Mouse (Mus musculus) layer of hippocampus, adult 9-11 months (tissue): ENCODE results near the gene Cped1.
"Not testable (repeated sequence)": the region's sequence is repeated elsewhere in the genome, so short reads cannot be mapped to it uniquely, and the experiment has no call there.

ENCODE experiments used
- DNase-seq: peaks from one replicate; pipeline ENCODE4 v3.0.0; 2022

Gene Cped1

GRCm38 (mm10) chr6:22258784-22259183, 273.1 kb downstream of the Cped1 start:
- DNase-seq: no peak

- no peak for DNase-seq
Observed at GRCm38 (mm10) chr6:22262519-22262918, 276.8 kb downstream of the Cped1 start.

DNA sequence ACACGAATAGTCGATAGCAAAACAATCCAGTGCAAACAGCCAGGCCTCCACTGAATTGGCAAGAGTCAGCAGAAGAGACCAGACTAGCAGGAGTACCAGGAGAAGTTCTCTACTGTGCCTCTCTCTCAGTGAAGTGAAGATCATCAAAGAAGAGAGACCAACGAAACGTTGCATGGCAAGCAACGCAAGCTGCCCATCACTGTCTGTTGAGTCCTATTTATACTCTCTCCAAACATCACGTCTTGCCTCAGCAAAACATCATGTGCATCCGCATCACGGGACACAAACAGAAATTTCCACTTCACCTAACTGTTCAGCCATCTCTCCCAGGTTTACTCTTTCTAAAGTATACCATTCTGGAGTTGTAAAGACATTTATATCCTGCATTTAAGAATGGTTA, 278.4 kb downstream of the Cped1 start:
- DNase-seq: not testable (repeated sequence)

- no peak for DNase-seq
Observed at GRCm38 (mm10) chr6:22266018-22266417, 280.3 kb downstream of the Cped1 start.

DNA sequence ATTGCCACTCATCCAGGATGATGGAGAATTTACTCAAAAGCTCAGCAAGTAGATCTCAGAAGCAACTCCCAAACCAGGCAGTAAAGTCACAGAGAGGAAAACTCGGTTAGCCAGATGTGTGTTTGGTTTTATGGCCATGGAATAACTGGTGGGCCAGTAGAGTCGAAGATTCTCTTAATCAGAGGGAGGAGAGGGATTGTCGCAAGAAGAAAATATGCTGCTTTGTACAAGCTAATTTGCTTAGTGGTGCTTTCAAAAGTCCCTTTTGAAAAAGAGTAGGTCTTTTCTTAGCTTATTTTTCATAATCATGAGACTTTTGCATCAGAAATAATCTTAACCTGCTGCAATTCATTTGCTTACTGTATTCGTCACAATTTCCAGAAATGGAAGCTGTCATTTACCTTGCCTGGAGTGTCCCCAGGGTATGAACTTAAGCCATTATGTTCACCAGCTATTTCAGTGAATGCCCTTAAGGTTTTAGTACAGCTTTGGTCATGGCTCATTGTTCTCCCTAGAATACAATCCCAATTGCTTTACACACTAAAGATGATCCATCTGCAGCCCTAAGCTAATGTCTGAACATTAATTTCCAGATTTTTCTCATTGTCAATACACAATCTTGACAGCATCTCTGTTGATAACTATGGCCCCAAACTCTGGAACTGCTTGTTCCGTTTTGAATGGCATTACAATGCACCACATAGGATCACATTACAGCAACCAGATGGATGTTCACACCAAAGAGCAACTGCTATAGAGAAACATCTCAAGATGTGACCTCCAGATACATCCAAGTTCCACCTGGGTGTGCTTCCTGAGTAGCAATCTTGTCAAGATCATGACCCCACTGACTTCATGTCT, 282.3 kb downstream of the Cped1 start:
- DNase-seq: no peak

GRCm38 (mm10) chr6:22268677-22269076, 283.0 kb downstream of the Cped1 start:
- no peak for DNase-seq

- DNase-seq: no peak
Observed at GRCm38 (mm10) chr6:22269840-22270521, 284.3 kb downstream of the Cped1 start.

DNA sequence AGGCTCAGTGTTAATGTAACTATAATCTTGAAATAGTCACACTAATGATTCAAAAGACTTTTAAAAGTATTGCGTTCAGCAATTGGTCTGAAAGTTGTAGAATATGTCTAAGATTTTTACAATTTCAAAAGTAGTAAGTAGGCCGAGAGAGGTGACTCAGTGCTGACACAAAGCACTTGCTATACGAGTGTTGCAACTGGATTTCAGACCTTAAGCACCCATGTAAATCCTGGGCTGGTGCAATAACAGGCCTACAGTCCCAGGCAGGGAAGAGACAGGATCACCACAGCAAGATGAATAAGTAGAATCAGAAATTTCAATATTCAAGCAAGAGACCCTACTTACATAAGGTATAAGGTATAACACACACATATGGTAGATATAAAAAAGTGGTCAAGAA, 292.2 kb downstream of the Cped1 start:
- no peak for DNase-seq

DNA sequence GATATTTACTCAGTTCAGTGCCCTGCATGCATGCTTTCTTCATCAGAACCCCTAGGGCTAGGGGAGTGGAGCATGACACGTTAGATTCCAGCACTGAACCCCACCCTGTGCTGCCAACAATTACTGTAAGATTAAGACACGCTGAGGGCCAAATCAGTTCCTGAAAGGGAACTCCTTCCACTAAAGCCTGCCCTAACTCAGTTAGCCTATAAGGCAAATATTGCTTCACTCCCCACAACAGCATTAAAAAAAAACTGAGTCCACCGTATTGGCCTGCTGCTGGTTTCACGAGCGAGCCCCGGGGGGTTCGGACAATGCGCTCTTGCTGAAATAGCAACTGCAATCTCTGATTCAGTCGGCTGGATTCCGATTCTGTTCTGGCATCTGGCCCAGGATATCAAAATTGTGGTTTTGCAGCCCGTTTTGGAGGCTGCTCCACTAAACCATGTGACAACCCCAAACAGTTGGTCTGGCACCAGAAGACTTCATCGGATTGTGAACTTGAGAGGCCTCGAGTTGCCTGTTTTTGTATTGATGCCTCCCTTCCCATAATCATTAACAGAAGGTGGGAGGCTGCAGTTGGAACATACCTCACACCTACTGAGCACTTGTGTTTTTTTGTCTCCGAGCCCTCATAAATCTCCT, 294.6 kb downstream of the Cped1 start:
- DNase-seq: peak; percentile 45

GRCm38 (mm10) chr6:22282405-22282804, 296.7 kb downstream of the Cped1 start:
- DNase-seq: no peak

- DNase-seq: peak; percentile 22
Observed at GRCm38 (mm10) chr6:22288004-22288736, 302.5 kb downstream of the Cped1 start, which contains the start of gene Wnt16. Gene Wnt16 (plus strand): TSS chr6:22288227.

DNA sequence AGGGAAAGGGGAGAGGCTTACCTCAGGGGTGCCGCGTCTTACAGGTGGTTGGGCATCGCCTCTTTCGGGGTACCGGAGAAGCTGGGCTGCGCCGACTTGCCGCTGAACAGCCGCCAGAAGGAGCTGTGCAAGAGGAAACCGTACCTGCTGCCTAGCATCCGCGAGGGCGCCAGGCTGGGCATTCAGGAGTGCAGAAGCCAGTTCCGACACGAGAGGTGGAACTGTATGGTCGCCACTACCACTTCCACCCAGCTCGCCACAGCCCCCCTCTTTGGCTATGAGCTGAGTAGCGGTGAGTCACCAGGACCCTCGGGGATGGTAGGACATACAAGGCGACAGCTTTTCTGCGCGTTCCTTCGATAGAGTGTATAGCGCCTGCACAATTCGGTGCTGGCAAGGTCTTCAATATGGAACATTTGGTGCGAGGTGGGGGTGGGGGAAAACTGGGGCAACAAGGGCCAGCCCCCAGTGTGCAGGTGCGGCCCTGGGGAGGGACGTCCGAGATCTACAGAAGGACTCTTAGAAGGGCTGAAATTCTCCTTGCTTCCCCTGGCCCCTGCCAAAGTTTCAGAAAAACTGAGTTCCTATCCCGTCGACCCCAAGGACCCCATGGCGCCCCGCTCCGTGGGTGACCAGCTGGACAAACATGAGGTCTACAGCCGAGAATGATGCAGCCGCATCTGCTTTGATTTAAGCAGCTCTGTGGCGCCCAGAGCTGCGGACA, 303.2 kb downstream of the Cped1 start:
- DNase-seq: no peak

DNA sequence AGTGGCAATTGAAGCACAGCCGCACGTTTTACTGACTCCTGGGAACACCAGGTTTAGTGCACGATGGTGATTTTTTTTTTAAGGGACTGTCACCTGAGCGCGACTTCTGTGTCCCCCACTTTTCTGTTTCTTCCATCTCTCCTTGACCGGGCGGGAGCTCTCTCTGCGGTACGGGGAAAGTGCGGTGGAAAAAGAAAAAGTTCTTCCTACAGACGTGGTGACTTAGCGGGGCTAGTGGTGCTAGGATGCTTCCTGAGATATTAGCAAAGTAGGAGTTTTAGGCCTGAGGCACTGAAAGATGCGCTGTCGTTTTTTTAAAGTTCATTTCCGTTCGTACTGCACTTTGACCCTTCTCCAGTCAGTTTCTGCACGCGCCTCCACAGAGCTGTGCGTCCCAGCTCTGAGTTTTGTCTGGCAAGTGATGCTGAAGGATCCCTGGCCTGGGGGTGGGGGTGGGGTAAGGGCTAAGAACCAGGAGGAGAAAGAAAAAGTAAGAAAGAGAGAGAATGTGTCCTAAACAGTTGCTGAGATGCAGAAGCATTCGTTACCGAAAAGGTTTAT, 303.8 kb downstream of the Cped1 start:
- no peak for DNase-seq

DNA sequence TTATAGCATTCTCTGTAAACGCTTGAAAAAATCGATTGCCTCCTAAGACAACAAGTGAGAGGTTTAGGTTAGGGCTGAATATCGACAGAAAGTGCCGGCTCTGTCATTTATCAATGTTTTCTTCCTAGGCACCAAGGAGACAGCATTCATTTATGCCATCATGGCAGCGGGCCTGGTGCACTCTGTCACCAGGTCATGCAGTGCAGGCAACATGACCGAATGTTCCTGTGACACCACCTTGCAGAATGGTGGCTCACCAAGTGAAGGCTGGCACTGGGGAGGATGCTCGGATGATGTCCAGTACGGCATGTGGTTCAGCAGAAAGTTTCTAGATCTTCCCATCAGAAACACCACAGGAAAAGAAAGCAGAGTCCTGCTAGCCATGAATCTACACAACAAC, 305.1 kb downstream of the Cped1 start:
- DNase-seq: no peak

GRCm38 (mm10) chr6:22292056-22292455, 306.3 kb downstream of the Cped1 start:
- no peak for DNase-seq

GRCm38 (mm10) chr6:22293922-22294321, 308.2 kb downstream of the Cped1 start:
- DNase-seq: no peak

- no peak for DNase-seq
Observed at GRCm38 (mm10) chr6:22297028-22297427, 311.3 kb downstream of the Cped1 start.

DNA sequence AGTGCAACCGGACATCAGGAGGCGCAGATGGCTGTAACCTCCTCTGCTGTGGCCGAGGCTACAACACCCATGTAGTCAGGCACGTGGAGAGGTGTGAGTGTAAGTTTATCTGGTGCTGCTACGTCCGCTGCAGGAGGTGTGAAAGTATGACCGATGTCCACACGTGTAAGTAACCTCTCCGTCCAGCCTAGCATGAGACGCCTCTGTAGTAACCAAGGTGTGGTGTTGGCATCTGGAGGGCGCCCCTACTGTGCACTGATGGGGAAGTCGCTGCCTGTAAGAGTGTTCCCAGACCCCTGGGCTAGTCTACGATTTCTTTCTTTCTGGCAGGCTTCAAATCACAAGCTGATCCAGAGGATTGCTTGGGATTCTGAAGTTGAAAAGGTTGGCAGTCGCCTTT, 312.3 kb downstream of the Cped1 start:
- no peak for DNase-seq
